Mouse (Mus musculus) cerebellum, postnatal 36 days (tissue): ENCODE data around the gene Marf1.
"Not testable (repeated sequence)": the region's sequence is repeated elsewhere in the genome, so short reads cannot be mapped to it uniquely, and the experiment has no call there.

ENCODE experiments used
- DNase-seq, 2 experiments: peaks; one replicate each; pipeline ENCODE4 v3.0.0; 2021 to 2022; ENCODE audit warnings: mixed read lengths in 2 of 2

The Marf1 gene

DNA sequence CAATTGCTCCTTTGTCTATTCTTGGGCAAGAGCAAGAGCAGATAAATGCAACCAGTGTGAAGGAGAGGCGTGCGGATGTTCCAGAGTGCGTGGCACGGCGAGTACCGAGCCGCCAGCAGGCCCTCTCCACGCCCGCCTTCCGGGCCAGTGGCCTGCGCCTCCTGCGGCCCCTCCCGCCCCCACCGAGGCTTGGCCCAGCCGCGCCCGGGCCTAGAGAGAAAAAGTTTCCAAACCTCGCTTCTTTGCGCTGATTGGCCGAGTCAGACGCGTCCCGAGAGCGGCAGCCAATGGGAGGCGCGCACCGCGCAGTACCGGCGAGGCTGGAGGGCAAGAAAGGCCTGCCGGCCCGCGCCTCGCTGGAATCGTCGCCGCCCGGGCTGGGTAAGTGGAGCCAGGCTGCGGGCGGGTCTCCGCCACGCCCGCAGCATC is at the start of gene Marf1, which contains the start of gene Nde1:
Marf1 (minus strand) TSS at position 364 of the 429 bp plus-strand sequence.
Nde1 (plus strand) TSS at position 288 of the 429 bp plus-strand sequence.
- peak; percentile 71 to 77 for DNase-seq

DNA sequence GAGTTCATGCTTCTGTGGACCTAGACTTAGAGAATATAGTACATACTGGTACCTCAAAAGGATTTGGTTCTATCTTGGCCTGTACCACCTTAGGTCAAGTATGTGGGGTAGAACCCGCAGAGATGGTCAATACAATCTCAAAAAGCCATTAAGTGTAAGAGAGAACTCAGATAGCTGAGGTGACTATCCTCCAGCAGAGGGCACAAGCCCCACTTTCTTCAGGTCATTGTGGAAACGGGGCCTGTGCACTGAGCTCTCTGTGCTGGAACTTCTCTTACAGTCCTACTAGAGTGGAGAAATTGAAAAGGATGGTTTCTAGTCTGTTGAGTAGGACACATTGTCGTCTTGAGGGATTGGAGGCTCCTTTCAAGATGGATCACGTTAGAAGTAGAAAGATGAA is 35.6 kb upstream of the Marf1 start:
- no peak for DNase-seq

DNA sequence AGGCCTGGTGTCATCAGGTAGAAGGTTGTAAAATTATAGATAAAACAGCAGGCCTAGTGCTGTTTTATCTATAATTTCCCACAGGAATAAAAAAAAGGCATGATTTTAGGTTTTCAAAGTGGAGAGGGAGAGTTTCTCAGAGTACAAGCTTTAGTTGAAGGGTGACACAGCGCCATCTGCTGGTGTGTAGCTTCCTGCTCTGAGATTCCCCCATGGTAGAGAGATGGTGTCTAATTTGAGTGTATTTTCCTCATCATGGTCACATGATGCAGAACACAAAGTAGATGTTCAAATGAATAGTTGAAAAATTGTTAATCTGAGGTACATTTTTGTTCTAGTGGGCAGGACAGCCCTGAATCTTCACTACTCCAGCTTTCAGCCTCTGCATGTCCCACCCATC is 32.3 kb upstream of the Marf1 start:
- DNase-seq = peak; percentile 55 to 56

DNA sequence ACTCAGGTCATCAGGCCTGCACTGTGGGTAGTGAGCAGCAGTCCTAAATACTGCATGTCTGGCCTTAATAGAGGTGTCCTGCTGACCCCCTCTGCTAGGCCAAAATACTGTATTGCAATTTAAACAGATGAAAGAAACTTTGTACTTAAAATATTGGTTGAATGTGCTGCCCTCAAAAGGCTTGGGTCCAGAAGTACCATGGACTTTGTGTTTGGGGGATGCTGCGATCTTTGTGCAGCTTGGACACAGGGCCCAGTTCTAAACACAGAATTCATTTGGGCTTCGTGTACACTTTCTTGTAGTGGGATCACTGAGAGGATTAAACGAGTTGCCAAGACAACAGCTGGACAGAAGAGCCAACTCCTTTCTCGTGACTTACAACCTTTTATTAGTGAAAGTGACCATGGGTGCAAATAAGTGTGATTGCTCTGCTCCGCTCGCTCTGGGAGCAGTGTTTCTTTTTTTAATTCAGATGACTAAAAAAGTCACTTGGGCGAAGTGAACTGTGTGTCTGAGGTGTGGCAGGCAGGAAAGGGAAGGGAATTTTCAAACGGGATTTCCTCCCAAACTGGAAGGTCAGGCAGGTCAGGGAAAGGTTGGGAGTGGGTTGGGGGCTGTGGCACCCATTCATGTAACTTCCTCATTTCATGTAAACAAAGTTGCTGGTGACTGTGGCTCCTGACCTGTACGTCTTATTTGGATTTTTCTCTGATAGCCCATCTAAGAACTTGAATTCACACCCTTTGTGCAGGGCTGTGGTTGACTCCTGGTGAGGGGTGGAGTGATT is 31.2 kb upstream of the Marf1 start:
- DNase-seq = no peak

DNA sequence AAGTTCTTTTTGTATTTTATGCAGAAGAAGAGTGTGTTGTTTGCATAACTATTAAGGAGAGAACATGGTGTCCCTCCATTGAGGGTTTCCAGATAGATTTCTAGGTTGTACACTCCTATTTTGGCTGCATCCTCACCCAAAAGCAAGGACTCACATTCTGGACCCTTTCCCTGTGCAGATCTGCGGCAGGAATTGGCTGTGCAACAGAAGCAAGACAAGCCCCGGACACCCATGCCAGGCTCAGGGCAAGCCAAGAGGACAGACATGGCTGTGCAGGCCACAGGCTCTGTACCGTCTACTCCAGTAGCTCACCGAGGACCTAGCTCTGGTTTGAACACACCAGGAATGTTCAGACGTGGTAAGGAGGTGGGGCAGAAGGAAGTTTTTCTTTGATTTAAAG is 22.4 kb upstream of the Marf1 start:
- DNase-seq = no peak

DNA sequence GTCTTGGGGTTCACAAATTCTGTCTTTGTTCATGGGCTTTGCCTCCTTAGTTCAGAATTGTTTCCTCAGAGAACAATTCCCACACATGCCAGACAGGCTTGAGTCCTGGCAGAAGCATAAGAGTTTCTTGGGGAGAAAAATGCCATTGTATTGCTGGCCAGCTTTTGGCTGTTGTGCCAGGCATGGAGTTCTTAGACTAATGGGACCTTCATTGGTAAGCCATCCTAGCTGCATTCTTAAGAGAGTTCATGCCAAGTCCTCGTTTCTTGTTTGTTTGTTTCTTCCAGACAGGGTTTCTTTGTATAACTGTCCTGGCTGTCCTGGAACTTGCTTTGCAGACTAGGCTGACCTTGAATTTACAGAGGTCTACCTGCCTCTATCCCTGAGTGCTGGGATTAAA is 20.7 kb upstream of the Marf1 start:
- no peak for DNase-seq

DNA sequence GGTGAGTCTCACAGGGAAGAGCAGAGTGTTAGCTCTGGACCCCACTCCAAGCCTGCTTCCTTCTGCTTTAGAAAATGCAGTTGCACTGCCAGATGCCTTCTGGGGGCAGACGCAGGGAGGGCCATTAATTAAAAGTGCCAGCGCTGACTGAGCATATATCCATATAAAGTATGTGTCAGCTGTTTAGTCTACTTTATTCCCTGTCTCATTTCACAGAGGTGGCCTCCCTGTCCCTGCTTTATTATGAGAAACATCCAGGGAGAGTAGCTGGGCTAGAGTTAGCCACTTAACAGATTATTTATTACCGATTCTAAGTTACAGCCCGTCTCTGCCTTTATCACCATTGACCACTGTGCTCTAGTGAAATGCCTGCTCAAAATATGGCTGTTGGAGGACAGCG is 19.2 kb upstream of the Marf1 start:
- DNase-seq = no peak

DNA sequence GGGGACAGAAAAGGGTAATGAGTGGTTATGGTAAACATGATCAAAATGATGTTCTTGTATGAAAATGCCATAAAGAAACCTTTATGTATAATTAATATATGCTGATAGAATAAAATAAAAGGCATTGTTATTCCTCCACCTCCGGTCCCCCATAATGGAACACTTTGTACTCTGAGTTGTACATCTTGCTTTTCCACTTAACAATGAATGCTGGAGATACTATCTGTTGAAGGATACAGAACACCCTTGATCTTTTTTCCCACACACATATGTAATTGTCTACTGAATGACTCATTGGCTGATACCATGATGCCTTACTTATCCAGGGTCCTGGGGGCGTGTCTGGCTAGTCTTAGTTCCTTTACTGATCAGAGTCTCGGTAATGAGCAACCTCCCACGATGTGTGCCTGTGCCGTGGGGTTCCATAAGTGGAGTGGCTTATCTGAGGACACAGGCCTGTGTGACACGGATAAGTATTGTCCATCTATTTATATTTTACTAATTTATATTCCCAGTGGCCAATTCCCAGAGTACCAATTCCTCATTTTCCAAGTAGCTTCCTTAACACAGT is 17.1 kb upstream of the Marf1 start:
- DNase-seq = no peak

DNA sequence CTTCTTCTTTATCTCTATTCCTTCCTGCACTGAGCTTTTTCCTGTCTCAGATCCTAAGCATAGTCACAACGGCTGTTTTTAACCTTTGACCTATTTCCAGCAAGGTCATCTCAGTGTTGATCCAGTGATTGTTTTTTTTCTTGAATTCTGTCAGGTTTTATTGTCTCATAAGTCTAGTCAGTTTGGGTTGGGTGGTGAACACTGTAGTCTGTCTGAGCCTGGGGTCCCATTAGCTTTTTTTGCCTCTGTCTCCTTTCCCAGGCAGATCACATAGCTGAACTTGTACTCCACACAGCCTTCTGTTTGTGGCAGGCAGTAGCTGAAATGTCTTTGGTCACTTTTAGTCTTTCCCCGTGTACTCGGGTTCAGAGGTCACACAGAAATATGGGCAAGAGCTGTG is 14.9 kb upstream of the Marf1 start:
- no peak for DNase-seq

DNA sequence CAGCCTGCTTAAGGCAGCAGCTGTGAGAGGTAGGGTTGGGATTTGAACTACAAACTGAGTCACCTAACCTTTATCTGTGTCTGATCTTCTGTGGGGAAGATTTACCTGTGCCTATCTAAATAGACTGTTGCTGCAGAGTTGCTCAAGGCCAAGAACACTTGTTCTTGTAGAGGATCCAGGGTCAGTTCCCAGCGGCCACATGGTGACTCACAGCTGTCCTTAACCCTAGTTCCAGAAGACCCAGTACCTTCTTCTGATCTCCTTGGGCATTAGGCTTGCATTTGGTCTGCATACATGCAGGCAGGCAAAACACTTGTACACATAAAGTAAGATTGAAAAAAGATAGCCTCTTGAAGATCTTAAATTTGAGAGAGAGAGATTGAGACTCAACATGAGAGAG is 6.6 kb upstream of the Marf1 start:
- no peak for DNase-seq

DNA sequence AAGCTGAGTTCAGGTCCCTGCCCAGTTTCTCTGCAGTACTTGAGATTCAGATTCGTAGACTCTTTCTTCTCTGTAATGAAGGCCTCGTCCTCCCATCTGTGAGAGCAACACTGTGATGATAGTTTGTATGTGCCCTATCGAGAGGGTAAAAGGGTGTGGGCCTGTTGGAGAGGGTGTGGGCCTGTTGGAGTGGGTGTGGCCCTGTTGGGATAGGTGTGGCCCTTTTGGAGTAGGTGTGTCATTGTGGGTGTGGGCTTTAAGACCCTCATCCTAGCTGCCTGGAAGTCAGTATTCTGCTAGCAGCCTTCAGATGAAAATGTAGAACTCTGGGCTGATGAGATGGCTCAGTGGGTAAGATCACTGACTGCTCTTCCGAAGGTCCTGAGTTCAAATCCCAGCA is 3.3 kb upstream of the Marf1 start:
- no peak for DNase-seq

DNA sequence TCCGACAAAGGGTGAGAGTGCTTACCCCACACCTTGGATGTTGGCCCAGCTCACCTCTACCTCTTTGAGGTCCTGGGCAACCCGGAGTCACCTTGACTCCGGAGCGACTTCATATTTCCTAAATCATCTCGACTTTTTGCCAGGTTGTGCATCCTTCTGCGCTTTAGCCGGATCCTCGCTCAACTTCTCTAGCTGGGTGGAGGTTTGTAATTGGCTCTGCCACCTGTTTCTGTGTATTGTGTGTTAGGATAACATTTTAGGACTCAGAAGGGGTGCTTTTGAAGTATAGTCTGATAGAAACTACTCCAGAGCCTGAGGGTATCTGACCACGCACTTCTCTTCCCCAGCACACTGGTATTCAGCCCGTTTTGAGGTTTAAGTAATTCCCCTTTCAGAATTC is 580 bp upstream of the Marf1 start:
- DNase-seq = no peak

DNA sequence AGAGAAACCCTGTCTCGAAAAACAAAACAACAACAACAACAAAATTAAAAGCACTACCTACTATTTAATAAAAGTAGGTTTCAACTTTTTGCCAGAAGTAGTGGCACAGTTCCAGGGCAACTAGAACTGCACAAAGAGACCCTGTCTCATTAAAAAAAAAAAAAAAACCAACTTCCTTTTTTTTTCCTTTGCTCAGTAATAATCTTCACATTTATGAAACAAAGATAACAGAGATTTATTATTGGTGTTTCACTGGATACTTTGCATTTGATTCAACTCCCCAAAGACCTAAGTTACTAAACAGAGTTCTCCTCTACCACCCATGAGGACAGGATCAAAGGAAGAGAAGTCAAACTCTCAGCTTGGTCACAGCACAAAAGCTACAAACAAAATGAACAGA is 2.2 kb downstream of the Marf1 start:
- DNase-seq = no peak

DNA sequence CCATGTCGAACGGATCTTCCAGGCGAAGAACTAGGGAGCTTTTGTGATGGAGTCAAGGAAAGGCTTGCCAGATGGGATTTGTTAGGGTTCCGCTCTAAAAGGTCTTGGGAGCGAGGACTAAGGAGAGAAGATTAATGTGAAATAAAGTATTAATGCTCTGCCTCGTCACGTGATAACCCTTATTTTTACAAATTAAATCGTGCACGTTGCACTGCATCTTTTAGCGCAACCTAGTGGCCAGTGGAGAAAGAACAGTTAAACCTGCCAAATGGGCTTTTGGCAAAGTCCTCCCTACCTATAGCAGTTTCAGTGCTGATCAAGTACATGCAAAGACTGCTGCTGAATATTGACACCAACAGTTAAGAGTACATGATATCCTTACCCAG is 3.4 kb downstream of the Marf1 start:
- peak; percentile 76 to 86 for DNase-seq

DNA sequence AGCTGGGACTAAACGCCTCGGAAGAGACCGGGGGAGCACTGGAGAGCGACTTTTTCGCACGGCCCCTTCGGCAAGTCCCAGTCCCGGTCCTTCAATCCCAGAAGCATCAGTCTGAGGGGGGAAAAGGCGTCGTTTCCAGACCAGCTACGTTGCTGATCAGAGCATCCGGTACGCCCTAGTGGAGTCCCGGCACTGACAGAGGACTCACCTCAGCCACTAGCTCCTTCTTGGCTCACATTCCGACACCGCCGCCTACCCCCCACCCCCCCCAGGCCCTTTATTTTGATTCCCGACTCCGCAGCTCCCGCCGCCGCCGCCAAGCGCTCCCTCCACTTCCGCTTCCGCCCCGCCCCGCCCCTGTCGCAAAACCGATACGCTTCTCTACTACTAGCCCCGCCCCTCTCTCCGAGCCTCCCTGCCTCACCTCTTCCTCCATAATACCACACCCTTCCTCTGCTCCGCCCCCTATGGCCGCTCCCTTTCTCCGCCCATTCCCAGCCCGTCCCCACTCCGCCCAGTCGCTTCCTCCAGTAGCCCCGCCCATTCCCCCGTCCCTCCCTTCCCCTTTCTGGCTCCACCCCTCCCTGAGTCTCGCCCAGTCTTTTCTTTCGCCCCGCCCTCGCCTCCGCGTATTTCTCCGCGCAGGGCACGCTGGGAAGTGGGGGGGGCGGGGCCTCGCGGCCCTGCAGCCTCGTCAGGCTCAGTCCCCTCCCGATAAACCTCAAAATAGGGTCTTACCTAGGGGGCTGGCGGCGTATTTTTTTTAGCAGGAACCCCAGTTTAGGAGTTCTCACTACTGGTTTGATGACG is 4.0 kb downstream of the Marf1 start:
- peak; percentile 98 to 99 for DNase-seq

DNA sequence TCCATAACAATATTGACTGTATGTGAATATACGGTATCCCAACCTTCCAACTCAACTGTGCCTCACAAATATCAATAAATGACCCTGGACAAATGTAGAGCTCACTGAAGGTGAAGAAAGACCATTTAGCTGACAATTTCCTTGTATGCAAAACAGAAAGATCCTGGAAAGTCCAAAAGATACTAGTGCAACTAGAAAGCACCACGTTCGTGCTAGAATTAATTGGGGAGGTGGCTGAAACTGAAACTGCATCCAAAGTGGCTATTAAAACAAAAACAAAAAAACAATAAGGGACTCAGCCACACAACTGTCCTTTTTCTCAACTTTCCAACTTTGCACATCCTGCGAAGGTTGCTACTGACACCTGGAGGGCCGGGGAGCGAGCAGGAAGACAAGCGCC is 4.6 kb downstream of the Marf1 start:
- no peak for DNase-seq

DNA sequence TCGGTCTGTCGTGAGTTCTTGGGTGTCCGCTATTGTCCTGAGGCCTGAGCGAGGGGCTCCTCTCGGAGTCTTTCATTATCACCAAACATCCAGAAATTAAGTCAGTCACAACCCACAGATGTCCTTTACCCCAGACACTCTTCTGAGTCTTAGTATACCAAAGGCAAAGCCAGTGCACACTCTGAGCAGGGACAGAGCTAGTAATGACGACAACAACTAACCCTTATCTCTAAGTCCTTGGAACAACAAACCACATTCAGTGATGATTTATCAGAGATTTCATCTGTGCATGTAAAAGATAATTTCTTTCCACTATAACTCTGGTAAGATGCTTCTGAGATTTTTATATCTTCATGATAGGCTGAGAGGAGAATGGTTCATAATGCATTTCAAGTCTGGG is 6.8 kb downstream of the Marf1 start:
- no peak for DNase-seq

DNA sequence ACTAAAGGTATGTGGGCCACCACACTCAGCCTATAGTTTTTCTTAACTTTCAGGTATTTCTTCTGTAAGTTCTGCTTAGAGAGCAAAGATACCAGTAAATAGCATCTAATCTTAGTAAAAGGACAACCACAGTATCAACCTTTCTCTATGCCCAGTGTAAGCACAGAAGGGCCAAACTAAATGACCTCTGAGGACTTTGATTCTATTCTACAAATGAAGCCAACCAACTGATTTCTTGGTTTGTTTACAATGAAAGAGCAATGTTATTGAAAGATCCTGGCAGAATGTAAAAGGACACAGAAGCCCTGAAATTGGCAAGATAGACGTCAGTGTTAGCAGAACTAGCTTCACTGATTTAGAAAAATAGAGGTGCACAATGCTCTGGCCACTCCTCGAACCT is 7.5 kb downstream of the Marf1 start:
- DNase-seq = not testable (repeated sequence)

DNA sequence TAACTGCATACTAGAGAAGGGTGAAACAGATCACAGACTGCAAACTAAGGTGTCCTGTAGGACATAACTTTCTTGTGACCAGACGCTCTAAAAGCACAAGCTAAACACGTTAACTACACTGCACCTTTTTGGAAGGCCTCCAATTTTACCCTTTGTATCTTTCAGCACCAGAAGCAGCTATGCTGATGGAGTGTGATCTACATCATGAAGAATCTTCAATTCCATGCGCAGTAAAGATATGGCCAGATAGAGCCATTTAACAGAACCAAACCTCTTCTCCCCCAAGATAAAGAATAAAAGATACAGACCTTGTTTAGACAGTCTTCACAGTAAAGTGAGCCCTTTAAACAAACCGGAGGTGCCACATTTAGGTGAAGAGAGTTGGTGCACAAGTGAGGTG is 11.4 kb downstream of the Marf1 start:
- no peak for DNase-seq

DNA sequence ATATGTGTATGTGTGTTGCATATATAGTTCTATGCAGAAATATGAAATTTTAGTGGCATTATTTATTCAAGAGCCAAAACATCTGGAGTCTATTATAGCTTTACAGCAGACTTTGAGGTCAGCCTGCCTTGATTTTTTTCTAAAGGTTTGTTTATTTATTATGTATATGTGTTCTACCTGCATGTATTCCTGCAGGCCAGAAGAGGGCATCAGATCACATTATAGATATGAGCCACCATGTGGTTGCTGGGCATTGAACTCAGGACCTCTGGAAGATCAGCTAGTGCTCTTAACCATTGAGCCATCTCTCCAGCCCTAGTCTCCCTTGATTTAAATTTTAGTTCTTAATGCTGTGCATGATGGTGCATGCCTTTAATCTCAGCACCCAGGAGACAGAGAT is 15.4 kb downstream of the Marf1 start:
- DNase-seq = no peak

DNA sequence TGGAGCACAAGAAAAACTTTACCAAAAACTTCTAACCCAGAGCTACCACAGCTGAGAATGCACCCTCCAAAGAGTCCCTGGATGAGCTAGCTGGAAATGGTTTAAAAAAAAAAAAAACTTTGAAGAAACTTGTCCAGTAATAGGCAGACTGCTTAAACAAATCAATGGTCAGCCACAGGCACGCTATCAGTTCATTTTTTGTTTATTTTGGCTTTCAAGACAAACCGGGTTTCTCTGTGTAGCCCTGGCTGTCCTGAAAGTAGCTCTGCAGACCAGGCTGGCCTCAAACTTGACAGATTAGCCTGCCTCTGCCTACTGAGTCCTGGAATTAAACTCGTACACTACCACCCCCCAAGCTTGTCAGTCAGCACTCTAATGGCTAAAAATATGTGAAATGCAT is 19.9 kb downstream of the Marf1 start:
- no peak for DNase-seq

DNA sequence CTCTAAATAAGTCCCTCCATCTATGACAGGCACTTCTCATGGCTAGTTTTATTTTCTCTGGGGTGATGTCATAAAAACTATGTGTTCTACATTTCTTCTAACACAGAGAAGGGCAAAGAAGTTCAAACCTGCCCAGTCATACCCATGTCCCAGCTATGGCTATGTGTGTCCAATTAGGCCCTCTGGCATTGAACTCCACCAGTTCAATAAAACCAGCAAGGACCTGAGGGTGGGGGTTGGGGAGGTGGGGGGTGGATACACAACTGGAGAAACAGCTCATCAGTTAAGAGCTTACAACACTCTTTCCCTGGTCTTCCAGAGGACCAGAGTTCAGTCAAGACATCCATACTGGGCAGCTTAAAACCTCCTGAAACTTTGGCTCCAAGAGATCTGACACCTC is 24.0 kb downstream of the Marf1 start:
- no peak for DNase-seq

DNA sequence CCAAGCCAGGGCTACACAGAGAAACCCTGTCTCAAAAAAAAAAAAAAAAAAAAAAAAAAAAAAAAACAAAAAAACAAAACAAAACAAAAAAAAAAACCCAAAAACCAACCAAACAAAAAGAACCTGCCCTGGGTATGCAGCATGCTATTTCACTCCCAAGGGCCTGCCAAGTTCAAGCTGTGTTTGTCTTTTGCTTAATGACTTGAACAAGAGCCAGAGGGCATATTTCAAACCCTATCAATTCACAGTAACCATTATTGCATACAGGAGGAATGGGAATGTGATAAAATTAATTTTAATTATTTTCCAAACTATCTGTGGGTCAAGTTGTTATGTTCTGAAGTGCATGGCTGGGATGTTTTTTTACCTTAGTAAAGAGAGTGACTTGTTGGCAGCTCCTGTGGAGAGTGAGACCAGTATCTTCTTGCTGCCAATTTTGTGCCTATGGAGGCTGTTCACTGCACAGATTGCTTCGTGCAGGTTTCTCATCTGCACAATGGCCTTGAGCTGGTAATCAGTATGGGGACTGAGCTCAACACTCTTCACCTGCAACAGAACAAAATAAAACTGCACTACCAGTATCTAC is 25.1 kb downstream of the Marf1 start:
- DNase-seq = peak in 1 of 2 experiments; percentile 20

DNA sequence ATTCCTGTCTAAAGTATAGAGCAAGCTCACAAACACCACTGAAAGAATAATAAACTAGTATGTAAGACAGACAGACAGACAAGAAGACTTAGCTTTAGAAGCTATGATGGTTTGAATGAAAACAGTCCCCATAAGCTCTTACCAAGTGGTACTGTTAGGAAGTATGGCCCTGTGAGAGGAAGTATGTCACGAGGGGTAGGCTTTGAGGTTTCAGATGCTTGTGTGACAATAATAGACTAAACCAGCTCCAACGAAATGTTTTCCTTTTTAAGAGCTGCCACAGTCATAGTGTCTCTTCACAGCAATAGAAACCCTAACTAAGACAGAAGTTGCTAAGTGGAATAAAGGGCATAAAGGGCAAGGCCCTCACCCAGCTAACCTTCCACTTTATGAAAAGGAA is 28.1 kb downstream of the Marf1 start:
- DNase-seq = no peak
